Mouse (Mus musculus): ENCODE measurements around the gene Hspb11.

- TF ChIP-seq CTCF (IDR thresholded peaks at IDR 0.05), result peak; percentile 88
- no peak for TF ChIP-seq EP300 (IDR thresholded peaks at IDR 0.05)
These were observed 2.9 kb upstream of the Hspb11 start for GRCm38 (mm10) chr4:107250494-107250893.
